Mouse (Mus musculus): ENCODE results near the gene Engase. TPM values are rescaled to one million over a fixed set of nuclear protein-coding genes. Genes with fewer than 3 reads are reported as not detected.

Gene Engase
- 15.1 TPM for total RNA-seq (2023)

GRCm38 (mm10) chr11:118476396-118477373 is at the start of gene Engase:
TSS of gene Engase (plus strand) at chr11:118476829.

GRCm38 (mm10) chr11:118427986-118428385 is 48.6 kb upstream of the Engase start, which contains the start of gene C1qtnf1:
TSS of gene C1qtnf1 (plus strand) at chr11:118428203.

Other genes with a start within 250 kb of the Engase start
- 194 TPM for gene Cyth1, start 228.2 kb upstream of the Engase start, total RNA-seq (2023)
- 75.9 TPM for gene Usp36, start 186.6 kb upstream of the Engase start, total RNA-seq (2023)
- 13.9 TPM for gene Cep295nl, start 134.3 kb upstream of the Engase start, total RNA-seq (2023)
- 75.7 TPM for gene Timp2, start 121.1 kb upstream of the Engase start, total RNA-seq (2023)
- 102 TPM for gene Lgals3bp, start 74.7 kb upstream of the Engase start, total RNA-seq (2023)
- 45.3 TPM for gene Cant1, start 57.7 kb upstream of the Engase start, total RNA-seq (2023)
- not detected for gene C1qtnf1, start 48.6 kb upstream of the Engase start, total RNA-seq (2023)